Mouse (Mus musculus) yolk sac, embryonic 10.5 days (tissue): ENCODE measurements around the gene Cxcl9.

ENCODE experiments used
- DNase-seq: peaks from one replicate; pipeline ENCODE4 v3.0.0-alpha.2; 2017; ENCODE audit warnings: low spot score

Gene Cxcl9

GRCm38 (mm10) chr5:92278942-92279537 lies 48.8 kb downstream of the Cxcl9 start:
- DNase-seq, result no peak

DNA sequence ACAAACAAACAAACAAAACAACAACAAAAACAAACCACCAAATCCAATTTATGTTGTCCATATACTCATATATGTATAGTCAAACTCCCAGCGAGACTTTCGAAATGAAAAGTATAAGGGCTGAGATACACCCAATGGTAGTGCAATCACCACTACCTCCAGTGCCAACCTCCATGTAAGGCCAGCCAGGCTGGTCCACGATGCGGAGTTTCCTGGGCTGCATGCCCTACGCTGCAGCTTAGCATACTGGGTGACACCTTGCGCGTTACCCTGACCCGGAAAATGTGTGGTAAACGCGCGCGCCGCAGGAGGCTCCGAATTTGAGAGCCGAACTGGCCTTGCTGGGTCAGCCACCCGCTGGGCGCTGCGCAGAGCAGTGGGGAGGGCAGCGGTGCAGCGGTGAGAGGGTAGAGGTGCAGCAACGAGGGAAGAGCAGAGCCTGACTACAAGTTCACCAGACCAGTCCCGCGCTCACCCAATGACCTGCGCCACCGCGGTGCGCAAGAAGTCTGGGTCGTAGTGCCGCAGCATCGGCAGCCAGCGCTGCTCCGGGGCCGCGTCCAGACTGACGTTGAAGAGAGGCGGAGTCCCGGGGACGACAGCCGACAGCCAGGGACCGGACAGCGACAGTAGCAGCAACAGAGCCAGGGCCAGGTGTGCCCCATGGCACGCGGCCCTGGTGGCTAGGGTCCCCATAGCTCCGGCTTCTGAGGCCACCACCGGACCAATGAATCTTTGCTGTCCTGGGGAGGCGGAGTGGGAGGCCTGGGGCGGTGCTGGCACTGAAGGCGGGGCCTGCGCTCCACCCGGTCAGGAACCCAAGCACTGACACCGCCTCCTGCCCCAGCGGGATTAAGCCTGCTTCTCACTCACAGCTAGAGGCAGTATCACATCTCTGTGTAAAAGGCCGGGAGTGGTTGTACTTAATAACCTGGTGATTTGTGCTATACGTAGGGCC lies 50.2 kb downstream of the Cxcl9 start, which contains the start of gene Naaa:
Naaa (minus strand) TSS at position 734 of the 958 bp plus-strand sequence.
- DNase-seq, result peak; percentile 92
